Mouse (Mus musculus) midbrain, embryonic 15.5 days (tissue): Measurements from ENCODE around the gene Stra6l. TPM values are rescaled to one million over a fixed set of nuclear protein-coding genes. Genes with fewer than 3 reads are reported as not detected.

ENCODE experiments used
- polyA plus RNA-seq: library from polyadenylated mRNA; unstranded; fragments of >200 nt; fragmentation: Nextera tagmentation; extraction: Ambion mirVana; gene quantifications from 2 replicates; pipeline ENCODE4 v1.2.1, GENCODE M21; 2015

Gene Stra6l
- polyA plus RNA-seq, 1 experiment from 2014 or later, result 1.0 TPM

Other genes starting within 250 kb of the Stra6l start
- 22.5 and 23.3 TPM in 2 replicates for gene Aldh1b1, start 49.6 kb upstream of the Stra6l start, polyA plus RNA-seq
- 57.0 and 65.1 TPM in 2 replicates for gene Igfbpl1, start 21.7 kb upstream of the Stra6l start, polyA plus RNA-seq
- 0.39 and 0.43 TPM in 2 replicates for gene Ccdc180, start 41.6 kb downstream of the Stra6l start, polyA plus RNA-seq
- 24.4 and 24.5 TPM in 2 replicates for gene Tdrd7, start 116.7 kb downstream of the Stra6l start, polyA plus RNA-seq
- 0.65 and 0.83 TPM in 2 replicates for gene Tmod1, start 190.3 kb downstream of the Stra6l start, polyA plus RNA-seq